Mouse (Mus musculus) hindbrain, embryonic 14.5 days (tissue): ENCODE data around the gene Myof. TPM values are rescaled to one million over a fixed set of nuclear protein-coding genes. Genes with fewer than 3 reads are reported as not detected.

Experiments used
- ATAC-seq: fragments of 200-750 bp; cut with Nextera tagmentation; 2 replicates; pipeline ENCODE4 v1.8.0; 2017; ENCODE audit warnings: moderate number of reproducible peaks, mild to moderate bottlenecking, moderate TSS enrichment, moderate library complexity; ENCODE audit not compliant: low FRiP score
- DNase-seq: peaks from one replicate; pipeline ENCODE4 v3.0.0-alpha.2; 2015; ENCODE audit warnings: low spot score
- H3K27ac ChIP-seq: fragments of 300-500 bp; sonication (generic); 2 replicates; pipeline ENCODE4 v1.5.1; 2014; ENCODE audit warnings: mild to moderate bottlenecking, moderate library complexity
- H3K27me3 ChIP-seq: fragments of 300-500 bp; sonication (generic); 2 replicates; pipeline ENCODE4 v1.6.1; 2014; ENCODE audit warnings: mild to moderate bottlenecking, low read length, mixed read lengths; ENCODE audit not compliant: control insufficient read depth, insufficient read depth
- H3K36me3 ChIP-seq: fragments of 300-500 bp; sonication (generic); replicated peaks from 2 replicates; pipeline ENCODE4 v1.6.1; 2014; ENCODE audit not compliant: control insufficient read depth, insufficient read depth
- H3K4me1 ChIP-seq: fragments of 300-500 bp; sonication (generic); replicated peaks from 2 replicates; pipeline ENCODE4 v1.6.1; 2014; ENCODE audit warnings: antibody characterized with exemption, low read length, mixed read lengths; ENCODE audit not compliant: control insufficient read depth, insufficient read depth
- H3K4me2 ChIP-seq: fragments of 300-500 bp; sonication (generic); replicated peaks from 2 replicates; pipeline ENCODE4 v1.6.1; 2014; ENCODE audit warnings: mild to moderate bottlenecking, moderate library complexity
- H3K4me3 ChIP-seq: fragments of 300-500 bp; sonication (generic); replicated peaks from 2 replicates; pipeline ENCODE4 v1.5.1; 2014; ENCODE audit warnings: mild to moderate bottlenecking, low read length
- H3K9ac ChIP-seq: fragments of 300-500 bp; sonication (generic); 2 replicates; pipeline ENCODE4 v1.6.1; 2014
- H3K9me3 ChIP-seq: fragments of 300-500 bp; sonication (generic); 2 replicates; pipeline ENCODE4 v1.6.1; 2016; ENCODE audit warnings: low read length; ENCODE audit not compliant: control insufficient read depth
- WGBS: fragments of 180-500 bp; shearing (Covaris S2); extraction: QIAGEN DNeasy Blood & Tissue Kit; methylation state at CpG from one replicate; pipeline ENCODE4 v1.1.7; 2014; 5-methylcytosine and 5-hydroxymethylcytosine counted together
- polyA plus RNA-seq: library from polyadenylated mRNA; unstranded; fragments of >200 nt; fragmentation: Nextera tagmentation; extraction: Ambion mirVana; gene quantifications from 2 replicates; pipeline ENCODE4 v1.2.1, GENCODE M21; 2014

Myof gene
- polyA plus RNA-seq, 1 experiment from 2014 or later, result 3.2 TPM

- DNase-seq, result no peak
- 76% methylated on average over 5 of the region's 5 CpGs for WGBS
- Histone ChIP-seq H3K27me3 (no peaks in the 10 kb centered on the region), H3K36me3 (no peaks in the 10 kb centered on the region), H3K4me1 (no peaks in the 10 kb centered on the region), H3K9me3 (no peaks in the 10 kb centered on the region), H3K27ac (no peak overlapping the region), H3K9ac (no peak overlapping the region), H3K4me2 (no peak overlapping the region), H3K4me3 (no peak overlapping the region)
- ATAC-seq, result no peak
These were observed 88.6 kb downstream of the Myof start for GRCm38 (mm10) chr19:37954772-37955171.

GRCm38 (mm10) chr19:37954236-37954635 lies 89.1 kb downstream of the Myof start:
- no peaks in the 10 kb centered on the region for H3K9me3 ChIP-seq
- ATAC-seq (no peak), DNase-seq (no peak)
- no peaks in the 10 kb centered on the region for H3K36me3 ChIP-seq
- H3K9ac ChIP-seq, result no peak overlapping the region
- no peaks in the 10 kb centered on the region for H3K27me3 ChIP-seq
- no peaks in the 10 kb centered on the region for H3K4me1 ChIP-seq
- WGBS, result 82% methylated on average over 8 of the region's 8 CpGs
- no peak overlapping the region for H3K27ac ChIP-seq
- H3K4me2 ChIP-seq, result no peak overlapping the region
- no peak overlapping the region for H3K4me3 ChIP-seq

- H3K4me2 ChIP-seq, result no peak overlapping the region
- H3K9ac ChIP-seq, result no peak overlapping the region
- H3K27ac ChIP-seq, result no peak overlapping the region
- WGBS, result 13% methylated on average over 4 of the region's 4 CpGs
- no peak overlapping the region for H3K4me3 ChIP-seq
- DNase-seq (peak; percentile 46), ATAC-seq (no peak)
- no peaks in the 10 kb centered on the region for H3K27me3 ChIP-seq
- no peaks in the 10 kb centered on the region for H3K9me3 ChIP-seq
- no peaks in the 10 kb centered on the region for H3K36me3 ChIP-seq
- H3K4me1 ChIP-seq, result no peaks in the 10 kb centered on the region
These were observed 96.7 kb downstream of the Myof start for GRCm38 (mm10) chr19:37946696-37947095.

GRCm38 (mm10) chr19:37946053-37946452 lies 97.3 kb downstream of the Myof start:
- Histone ChIP-seq H3K36me3 (no peaks in the 10 kb centered on the region), H3K4me3 (no peak overlapping the region), H3K27ac (no peak overlapping the region), H3K4me2 (no peak overlapping the region), H3K9ac (no peak overlapping the region), H3K27me3 (no peaks in the 10 kb centered on the region), H3K9me3 (no peaks in the 10 kb centered on the region), H3K4me1 (no peaks in the 10 kb centered on the region)
- no peak for ATAC-seq
- no peak for DNase-seq
- 79% methylated on average over 8 of the region's 8 CpGs for WGBS

GRCm38 (mm10) chr19:37939203-37939602 lies 104.2 kb downstream of the Myof start:
- H3K9me3 ChIP-seq, result no peaks in the 10 kb centered on the region
- 85% methylated on average over 10 of the region's 10 CpGs for WGBS
- H3K27ac ChIP-seq, result no peak overlapping the region
- H3K4me3 ChIP-seq, result no peak overlapping the region
- no peak overlapping the region for H3K4me2 ChIP-seq
- no peak overlapping the region for H3K9ac ChIP-seq
- H3K36me3 ChIP-seq, result no peaks in the 10 kb centered on the region
- no peaks in the 10 kb centered on the region for H3K27me3 ChIP-seq
- H3K4me1 ChIP-seq, result no peaks in the 10 kb centered on the region
- ATAC-seq (no peak), DNase-seq (no peak)

GRCm38 (mm10) chr19:37937092-37937491 lies 106.3 kb downstream of the Myof start:
- Histone ChIP-seq H3K27me3 (no peaks in the 10 kb centered on the region), H3K27ac (no peak overlapping the region), H3K4me1 (no peaks in the 10 kb centered on the region), H3K9me3 (no peaks in the 10 kb centered on the region), H3K9ac (no peak overlapping the region), H3K4me2 (no peak overlapping the region), H3K36me3 (no peaks in the 10 kb centered on the region), H3K4me3 (no peak overlapping the region)
- DNase-seq (peak; percentile 60), ATAC-seq (no peak)

- Histone ChIP-seq H3K4me1 (no peaks in the 10 kb centered on the region), H3K36me3 (no peaks in the 10 kb centered on the region), H3K27ac (no peak overlapping the region), H3K4me2 (no peak overlapping the region), H3K9me3 (no peaks in the 10 kb centered on the region), H3K4me3 (no peak overlapping the region), H3K9ac (no peak overlapping the region), H3K27me3 (no peaks in the 10 kb centered on the region)
- DNase-seq, result no peak
- WGBS, result 97% methylated on average over 6 of the region's 6 CpGs
- no peak for ATAC-seq
These were observed 108.7 kb downstream of the Myof start for GRCm38 (mm10) chr19:37934640-37935039.

- no peak for DNase-seq
- no peak overlapping the region for H3K4me3 ChIP-seq
- 90% methylated on average over 2 of the region's 2 CpGs for WGBS
- ATAC-seq, result no peak
- H3K27ac ChIP-seq, result no peak overlapping the region
- no peaks in the 10 kb centered on the region for H3K27me3 ChIP-seq
- no peaks in the 10 kb centered on the region for H3K9me3 ChIP-seq
- no peak overlapping the region for H3K9ac ChIP-seq
- no peaks in the 10 kb centered on the region for H3K36me3 ChIP-seq
- no peaks in the 10 kb centered on the region for H3K4me1 ChIP-seq
- no peak overlapping the region for H3K4me2 ChIP-seq
These were observed 111.2 kb downstream of the Myof start for GRCm38 (mm10) chr19:37932198-37932597.

- no peak for ATAC-seq
- Histone ChIP-seq H3K9me3 (no peaks in the 10 kb centered on the region), H3K9ac (no peak overlapping the region), H3K27me3 (no peaks in the 10 kb centered on the region), H3K4me3 (no peak overlapping the region), H3K4me1 (no peaks in the 10 kb centered on the region), H3K27ac (no peak overlapping the region), H3K4me2 (no peak overlapping the region), H3K36me3 (no peaks in the 10 kb centered on the region)
- no peak for DNase-seq
- 87% methylated on average over 7 of the region's 7 CpGs for WGBS
These were observed 115.5 kb downstream of the Myof start for GRCm38 (mm10) chr19:37927911-37928310.

- Histone ChIP-seq H3K9me3 (no peaks in the 10 kb centered on the region), H3K27me3 (no peaks in the 10 kb centered on the region), H3K9ac (no peak overlapping the region), H3K4me2 (no peak overlapping the region), H3K36me3 (no peaks in the 10 kb centered on the region), H3K4me3 (no peak overlapping the region), H3K4me1 (no peaks in the 10 kb centered on the region), H3K27ac (no peak overlapping the region)
- 91% methylated on average over 3 of the region's 3 CpGs for WGBS
- DNase-seq (no peak), ATAC-seq (no peak)
These were observed 118.1 kb downstream of the Myof start for GRCm38 (mm10) chr19:37925323-37925722.
